Mouse (Mus musculus): ENCODE results near the gene Naaladl2.
A peak's percentile ranks its signal among the peaks of the same experiment; 100 is the strongest.

Gene Naaladl2

DNA sequence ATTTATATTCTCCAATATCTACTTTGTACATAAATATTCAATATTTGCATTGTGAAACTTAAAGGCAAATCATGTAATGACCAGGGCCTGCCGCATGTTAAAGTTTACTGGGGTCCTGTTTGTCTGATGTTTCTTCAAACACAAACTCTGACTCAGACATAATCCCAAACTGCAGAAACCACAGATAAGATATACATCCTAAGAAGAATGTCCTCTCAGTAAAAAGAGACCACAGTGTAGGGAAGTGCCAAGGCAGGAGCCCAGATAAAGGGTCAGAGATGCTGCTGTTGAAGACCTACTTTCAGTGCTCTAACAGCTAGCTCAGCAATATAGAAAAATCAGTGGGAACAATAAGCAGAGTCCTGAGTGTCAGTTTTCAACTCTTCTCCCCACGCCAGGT is 201.9 kb downstream of the Naaladl2 start:
- DNase-seq (ENCODE audit: low spot score), result no peak

DNA sequence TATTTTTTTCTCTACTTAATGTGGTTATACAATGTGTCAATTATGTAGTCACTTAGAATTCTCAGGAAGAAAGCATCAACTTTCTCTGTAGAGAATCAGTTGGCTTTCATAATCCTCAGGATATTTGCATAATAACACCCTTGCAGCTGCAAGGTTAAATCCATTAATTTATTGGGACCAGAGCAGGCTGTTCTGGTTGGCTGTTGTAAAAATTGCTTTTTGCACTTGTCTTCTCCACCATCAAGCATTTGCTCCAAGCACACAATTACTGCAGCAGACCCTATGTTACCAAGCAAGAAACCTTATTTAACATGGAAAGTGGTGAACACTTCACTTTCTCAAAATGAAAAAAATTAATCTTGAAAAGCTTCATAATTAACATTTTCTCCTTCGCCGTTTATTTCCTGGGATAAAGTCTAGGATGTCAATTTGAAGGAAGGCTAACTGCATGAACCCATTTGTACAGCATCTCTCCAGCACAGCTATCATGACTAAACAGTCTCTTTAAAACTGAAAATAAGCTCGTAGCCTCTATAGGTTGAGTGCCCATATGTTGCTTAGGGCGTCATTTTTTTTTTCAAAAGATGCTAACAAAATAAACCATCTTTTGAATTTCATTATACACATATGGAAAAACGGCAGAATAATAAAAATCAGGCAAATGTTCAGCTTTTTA is 205.4 kb downstream of the Naaladl2 start:
- DNase-seq (ENCODE audit: low spot score), result no peak

DNA sequence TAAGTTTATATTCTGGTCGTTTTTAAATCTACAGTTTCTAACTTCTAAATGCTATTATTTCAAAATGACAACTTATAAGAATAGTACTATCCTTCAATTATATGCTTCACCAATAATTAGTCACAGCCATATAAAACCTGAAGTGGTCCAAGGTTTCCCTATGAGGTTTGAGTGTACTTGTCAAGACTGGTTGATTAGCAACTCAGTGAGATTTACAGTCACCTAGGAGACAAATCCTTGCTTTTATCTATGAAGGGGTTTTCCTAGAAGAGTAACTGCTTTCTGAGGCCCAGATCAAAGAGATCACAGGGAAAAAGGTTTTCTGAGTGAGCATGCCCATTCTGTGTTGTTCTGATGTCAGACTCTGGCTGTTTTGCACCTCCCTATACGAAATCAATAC is 222.2 kb downstream of the Naaladl2 start:
- no peak for DNase-seq (ENCODE audit: low spot score)

- DNase-seq (ENCODE audit: low spot score), result no peak
Measured at GRCm38 (mm10) chr3:24921401-24921800, 222.7 kb downstream of the Naaladl2 start.

- no peak for DNase-seq (ENCODE audit: low spot score)
Measured at GRCm38 (mm10) chr3:24905425-24905960, 238.6 kb downstream of the Naaladl2 start.

GRCm38 (mm10) chr3:24888801-24889200 is 255.3 kb downstream of the Naaladl2 start:
- DNase-seq (ENCODE audit: low spot score), result no peak

- no peak for DNase-seq (ENCODE audit: low spot score)
Measured at GRCm38 (mm10) chr3:24872254-24872653, 271.8 kb downstream of the Naaladl2 start.

- DNase-seq (ENCODE audit: low spot score), result no peak
Measured at GRCm38 (mm10) chr3:24852936-24853335, 291.1 kb downstream of the Naaladl2 start.

DNA sequence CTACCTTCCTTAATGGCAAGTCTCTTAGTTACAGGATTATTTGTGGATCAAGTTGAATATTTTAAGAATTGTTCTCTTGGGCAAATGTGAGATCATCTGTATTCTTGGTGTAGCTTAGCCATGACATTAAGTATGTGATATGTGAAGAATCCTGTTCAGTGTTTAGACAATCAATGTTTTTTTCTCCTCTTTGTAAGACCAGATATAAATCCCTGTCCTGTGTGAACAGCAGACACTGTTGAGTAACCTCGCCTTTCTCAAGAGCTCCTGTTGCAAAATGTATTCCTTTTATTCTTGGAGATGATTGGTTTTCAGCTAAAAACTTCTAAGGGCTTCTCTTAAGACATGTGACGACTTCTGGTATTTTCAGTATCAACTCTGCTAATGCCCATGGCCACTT is 347.3 kb downstream of the Naaladl2 start:
- no peak for DNase-seq (ENCODE audit: low spot score)

DNA sequence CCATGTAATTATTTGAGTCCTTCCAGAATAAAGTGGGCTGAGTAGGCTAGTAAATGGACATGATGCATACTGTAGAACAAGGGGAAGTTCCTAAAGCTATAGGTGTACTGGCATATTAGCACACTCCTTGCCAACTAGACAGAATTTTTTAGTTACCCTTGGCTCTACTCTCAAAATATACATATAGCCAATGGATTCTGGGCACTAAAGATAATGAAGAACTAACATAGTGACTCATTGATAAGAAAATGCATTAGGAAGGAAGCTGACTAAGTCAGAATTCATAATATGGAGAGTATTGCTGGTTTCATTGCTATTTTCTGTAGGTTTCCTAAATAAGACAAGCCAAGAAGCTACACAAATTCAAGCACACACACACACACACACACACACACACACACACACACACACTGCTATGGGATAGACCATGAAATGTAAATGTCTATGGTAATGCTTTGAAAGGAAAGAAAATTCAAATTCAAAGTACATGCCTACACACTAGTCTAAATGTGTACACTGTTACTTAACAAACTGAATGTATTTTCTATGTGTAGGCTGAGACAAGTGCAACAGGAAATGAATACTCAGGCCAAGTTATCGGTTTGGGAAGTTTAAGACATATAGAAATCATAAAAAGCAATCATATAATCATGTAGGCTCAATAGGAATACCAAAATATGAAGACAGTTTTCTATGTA is 356.5 kb downstream of the Naaladl2 start:
- no peak for DNase-seq (ENCODE audit: low spot score)

GRCm38 (mm10) chr3:24784108-24784507 is 360.0 kb downstream of the Naaladl2 start:
- DNase-seq (ENCODE audit: low spot score), result no peak

GRCm38 (mm10) chr3:24783462-24783829 is 360.6 kb downstream of the Naaladl2 start:
- DNase-seq (ENCODE audit: low spot score), result peak; percentile 6

DNA sequence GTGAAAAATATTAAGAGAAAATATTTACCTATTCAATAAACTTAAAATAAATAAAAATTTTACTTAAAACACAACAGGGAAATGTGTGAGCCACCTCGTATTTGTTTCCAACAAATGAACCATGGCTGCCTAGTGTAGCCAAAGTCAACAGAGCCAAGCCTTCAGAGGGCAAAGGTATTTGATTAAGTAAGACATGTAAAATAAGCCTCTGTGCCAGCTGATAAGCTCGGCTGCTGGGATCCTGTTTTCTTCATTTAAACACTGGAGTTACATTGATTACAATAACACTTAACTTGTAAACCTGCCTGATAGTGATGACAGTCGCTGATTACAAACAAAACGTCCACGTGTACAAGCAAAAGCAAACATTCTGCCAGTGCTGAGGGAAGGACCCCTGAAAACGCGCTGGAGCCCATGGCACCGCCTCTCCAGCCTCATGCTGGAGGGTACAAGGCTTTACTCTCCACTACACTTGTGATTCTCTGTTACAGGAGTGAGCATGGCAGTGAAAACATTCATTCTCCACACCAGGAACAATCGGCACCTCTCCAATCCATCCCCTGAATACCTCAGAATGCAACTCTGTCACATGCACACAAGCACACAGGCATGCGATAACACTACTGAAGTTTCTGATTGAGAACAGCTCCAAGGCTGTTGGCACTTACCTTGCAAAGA is 361.1 kb downstream of the Naaladl2 start:
- DNase-seq (ENCODE audit: low spot score), result peak; percentile 4

DNA sequence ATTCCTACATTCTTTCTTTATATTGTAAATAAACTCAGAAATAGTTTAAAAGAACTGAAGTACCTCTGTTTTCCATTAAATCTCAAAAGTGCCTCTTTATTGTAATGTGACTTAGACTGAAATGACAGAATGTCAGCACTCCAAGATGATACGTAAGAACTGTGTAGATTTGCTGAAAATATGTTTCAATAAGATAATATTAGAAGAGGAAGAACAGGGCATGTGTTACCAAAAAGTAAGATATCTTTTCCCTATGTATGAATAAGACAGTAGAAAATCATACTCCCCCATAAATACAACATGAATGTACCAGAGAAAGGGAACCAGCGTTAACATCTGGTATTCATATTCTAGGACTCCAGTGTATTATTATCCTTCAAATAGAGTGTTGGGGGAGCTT is 362.4 kb downstream of the Naaladl2 start:
- DNase-seq (ENCODE audit: low spot score), result no peak

- DNase-seq (ENCODE audit: low spot score), result peak; percentile 16
Measured at GRCm38 (mm10) chr3:24778416-24778815, 365.6 kb downstream of the Naaladl2 start.

DNA sequence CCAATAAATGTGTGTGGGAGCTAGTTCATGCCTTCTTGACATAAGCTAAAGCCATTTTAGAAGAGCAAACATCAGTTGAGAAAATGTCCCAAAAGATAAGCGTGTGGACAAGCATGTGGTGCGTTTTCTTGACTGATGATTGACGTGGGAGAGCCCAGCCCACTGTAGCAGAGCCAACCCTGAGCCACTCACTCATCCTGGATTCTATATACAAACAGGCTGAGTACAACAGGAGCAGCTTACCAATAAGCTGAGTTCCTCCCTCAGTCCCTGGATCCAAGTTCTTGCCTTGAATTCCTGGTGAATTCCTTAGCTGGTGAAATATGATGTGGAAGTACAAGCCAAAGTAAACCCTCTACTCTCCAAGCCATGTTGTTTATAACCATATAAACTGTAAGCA is 395.0 kb downstream of the Naaladl2 start:
- DNase-seq (ENCODE audit: low spot score), result no peak

GRCm38 (mm10) chr3:24747182-24747856 is 396.7 kb downstream of the Naaladl2 start:
- DNase-seq (ENCODE audit: low spot score), result no peak

DNA sequence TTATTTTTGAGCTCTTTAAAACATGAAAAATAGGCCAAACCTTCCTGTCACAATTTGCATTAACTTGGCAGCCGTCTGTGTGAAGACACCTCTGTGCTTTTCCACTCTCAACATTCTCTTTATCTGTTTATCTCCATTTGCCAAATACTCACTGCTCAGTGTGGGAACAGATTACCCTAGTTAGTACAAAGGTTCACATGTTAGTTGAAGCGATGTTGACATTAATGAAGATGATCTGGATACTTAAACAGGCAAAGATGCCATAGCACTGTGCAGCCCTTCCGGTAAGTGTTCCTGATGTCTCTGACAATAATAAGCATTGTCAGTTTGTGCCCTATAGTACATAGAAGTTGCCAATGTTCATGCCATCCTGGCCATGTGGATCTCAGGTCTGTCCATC is 400.1 kb downstream of the Naaladl2 start:
- DNase-seq (ENCODE audit: low spot score), result no peak

GRCm38 (mm10) chr3:24719181-24719749 is 424.8 kb downstream of the Naaladl2 start:
- no peak for DNase-seq (ENCODE audit: low spot score)

DNA sequence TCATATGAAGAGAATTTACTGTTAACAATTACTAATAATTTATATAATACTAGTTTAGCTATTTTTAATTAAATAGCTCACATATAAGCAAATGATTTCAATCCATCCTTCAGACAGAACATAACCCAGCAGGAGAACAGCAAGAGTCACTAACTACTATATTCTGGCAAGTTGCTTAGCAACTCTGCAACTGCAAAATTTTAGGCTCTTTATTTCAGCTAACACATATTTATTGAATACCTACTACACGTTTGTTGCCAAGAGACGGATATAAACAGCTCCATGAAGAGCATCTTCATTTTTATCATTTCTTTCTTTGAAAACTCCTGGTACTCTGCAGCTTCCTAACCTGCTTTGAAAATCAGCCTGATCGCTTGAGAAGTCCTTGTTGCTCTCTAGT is 429.3 kb downstream of the Naaladl2 start:
- no peak for DNase-seq (ENCODE audit: low spot score)

- DNase-seq (ENCODE audit: low spot score), result no peak
Measured at GRCm38 (mm10) chr3:24705778-24706423, 438.2 kb downstream of the Naaladl2 start.

Measured in urinary bladder, postnatal 25 days (tissue).